Mouse (Mus musculus): ENCODE results near the gene Meis1.

The Meis1 gene

DNA sequence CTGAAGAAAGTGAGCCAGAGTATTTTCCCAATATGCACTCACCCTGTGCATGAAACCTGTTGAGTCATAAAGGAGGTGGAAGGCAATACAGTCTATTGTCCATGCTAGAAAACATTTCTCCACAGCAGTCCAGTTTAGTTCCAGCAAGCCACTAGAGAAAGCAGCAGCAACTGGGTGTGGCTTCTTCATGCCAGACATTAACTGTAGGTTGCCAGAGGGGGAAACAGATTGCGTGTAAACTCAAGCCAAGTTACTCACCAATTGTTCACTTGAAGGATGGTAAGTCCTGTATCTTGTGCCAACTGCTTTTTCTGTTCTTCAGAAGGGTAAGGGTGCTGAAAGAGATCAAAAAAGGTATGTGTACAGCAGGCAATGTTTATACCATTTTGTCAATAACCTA is 113.4 kb downstream of the Meis1 start:
- no peak for DNase-seq (ENCODE audit: low spot score)

DNA sequence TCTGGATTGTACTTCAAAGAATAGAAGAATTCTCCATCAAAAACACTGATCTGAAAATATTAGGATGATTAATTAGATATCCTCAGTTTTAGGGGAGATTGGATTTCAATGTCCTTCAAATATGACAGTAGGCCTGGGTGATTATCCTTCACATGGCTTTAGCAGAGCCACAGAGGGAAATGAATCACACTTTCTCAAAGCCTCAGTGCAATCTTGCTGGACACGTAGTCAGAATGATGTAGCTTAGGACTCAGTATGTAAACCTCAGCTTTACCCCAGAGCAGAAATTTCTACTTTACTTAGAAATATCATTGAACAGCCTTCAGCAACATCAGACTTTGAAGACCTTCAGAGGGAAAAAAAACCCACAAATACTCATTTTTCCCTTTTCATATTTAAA is 113.9 kb downstream of the Meis1 start:
- no peak for DNase-seq (ENCODE audit: low spot score)

DNA sequence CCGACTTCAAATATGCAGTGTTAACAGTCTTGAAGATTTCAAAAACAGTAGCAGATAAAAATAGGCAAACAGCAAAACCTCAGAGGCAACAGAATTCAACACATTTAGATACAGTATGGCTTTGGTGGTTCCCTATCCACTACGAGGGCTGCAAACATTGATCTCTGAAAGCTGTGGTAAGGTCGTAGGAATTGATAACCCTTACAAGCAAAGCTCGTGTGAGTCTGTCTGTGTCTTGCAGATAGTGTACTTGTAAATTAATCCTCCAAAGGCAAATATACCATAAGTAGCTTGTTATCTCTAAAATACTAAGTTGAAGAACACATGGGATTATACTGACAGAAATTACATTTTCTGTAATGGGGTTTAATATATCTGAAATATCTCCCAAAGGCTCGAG is 114.5 kb downstream of the Meis1 start:
- DNase-seq (ENCODE audit: low spot score) = no peak

GRCm38 (mm10) chr11:18900489-18900888 is 118.3 kb downstream of the Meis1 start:
- no peak for DNase-seq (ENCODE audit: low spot score)

DNA sequence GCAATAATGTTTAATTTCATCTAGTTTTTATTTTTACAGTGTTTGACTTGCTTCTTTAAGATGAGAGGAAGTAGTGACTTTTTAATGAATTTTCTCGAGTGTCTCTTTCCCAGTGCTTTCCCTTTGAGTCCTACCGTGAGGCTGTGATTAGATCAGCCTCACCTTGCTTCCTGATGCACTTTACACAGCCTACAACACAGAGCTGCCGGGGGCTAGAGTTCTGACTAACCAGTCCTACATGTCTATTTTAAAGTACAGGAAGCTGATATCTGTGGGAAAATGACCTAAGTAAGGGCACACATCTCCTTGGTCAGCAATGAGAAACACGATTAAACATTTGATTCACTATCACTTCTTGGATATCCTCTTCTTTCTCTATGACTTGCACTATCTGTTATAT is 119.9 kb downstream of the Meis1 start:
- DNase-seq (ENCODE audit: low spot score) = no peak

GRCm38 (mm10) chr11:18897921-18898646 is 120.7 kb downstream of the Meis1 start:
- DNase-seq (ENCODE audit: low spot score) = no peak

DNA sequence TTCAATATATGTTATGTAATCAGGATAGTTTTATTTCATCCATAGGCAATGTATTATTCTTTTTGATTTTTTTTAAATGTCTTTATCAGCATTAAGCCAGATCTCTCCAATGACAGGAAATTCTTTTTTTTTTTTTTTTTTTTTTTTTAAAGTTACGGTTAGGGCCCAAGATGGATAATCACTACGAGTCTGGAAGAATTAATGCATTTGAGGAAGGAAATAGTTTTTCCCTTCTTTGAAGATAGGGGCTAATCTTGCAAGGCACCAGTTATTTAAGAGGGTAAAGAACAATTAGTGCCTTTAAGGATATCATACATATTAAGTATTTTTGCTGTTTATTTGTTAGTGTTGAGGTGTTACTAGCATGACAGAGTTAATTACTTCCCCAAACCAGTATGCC is 121.5 kb downstream of the Meis1 start:
- DNase-seq (ENCODE audit: low spot score) = no peak

GRCm38 (mm10) chr11:18892470-18892869 is 126.3 kb downstream of the Meis1 start:
- peak; percentile 51 for DNase-seq (ENCODE audit: low spot score)

GRCm38 (mm10) chr11:18889139-18889538 is 129.6 kb downstream of the Meis1 start:
- DNase-seq (ENCODE audit: low spot score) = no peak

DNA sequence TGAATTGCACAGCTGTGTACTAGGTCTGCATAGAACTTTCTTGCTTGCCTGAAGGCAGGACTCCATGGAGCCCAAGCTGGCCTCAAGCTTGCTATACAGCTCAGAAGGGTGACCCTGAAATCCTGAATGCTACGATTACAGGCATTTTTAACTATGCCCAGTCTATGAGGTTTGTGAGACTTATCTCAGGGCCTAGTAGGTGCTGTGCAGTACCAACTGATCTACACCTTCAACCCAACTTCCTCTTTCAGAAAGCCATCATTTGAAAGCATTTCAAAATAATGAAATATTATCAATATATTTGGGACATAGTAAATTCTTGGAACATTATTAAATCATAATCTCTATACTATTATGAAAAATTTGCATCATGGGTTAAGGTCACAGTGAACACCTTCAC is 130.1 kb downstream of the Meis1 start:
- no peak for DNase-seq (ENCODE audit: low spot score)

DNA sequence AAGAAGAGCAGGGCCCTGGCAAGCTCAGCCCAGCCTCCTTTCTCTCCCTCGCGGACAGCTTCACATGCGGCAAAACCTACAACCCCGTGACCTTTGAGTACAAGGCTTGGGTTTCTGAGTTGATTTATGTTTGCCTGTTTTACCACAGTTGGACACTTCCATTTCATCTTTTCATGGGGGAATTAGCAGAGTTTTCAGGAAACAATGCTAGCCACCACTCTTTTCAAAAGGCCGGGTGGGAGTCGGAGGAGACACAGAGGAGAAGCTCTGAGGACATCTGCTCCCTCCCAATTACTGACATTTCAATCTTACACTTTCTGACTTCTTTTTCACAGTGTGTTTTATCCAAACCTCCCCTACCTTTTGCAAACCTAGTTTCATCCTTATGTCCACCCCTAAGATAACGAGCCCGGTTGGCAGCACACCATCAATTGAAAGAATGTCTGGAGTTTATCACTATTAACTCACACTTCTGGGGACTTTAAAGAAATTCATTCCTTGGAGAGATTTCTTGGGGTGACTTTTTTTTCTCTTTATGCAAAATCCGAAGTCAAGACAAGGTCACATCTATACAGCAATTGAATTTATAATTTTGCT is 133.0 kb downstream of the Meis1 start:
- no peak for DNase-seq (ENCODE audit: low spot score)

DNA sequence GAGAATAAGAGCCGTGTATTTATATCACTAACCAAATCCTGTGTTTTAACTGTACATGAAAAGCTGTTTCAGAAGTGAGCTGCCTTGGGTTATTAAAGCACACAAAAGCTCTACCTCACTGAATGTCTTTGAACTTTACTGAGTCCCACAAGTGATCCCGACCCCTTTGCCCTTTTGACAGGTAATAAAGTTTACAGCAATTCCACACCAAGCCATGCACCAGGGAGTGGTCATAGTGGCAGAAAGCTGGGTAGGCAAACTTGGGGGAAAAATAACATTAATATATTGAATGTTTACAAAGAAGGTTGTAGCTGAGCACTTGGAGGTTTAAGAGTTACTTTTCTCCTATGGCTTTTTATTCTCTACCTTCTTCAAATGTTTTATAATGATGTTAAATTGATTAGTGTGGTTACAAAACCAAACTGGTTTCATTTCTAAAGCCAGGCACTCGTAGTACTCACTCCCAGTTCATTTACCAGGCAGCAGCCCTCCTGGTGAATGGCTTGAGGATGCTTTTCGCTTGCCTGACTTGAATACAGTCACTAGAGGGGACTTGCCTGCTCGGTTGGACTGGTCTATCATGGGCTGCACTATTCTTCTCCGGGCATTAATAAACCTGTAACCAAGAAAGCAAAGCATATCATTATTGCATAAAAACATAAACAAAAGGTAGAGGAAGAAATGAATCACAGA is 133.6 kb downstream of the Meis1 start:
- DNase-seq (ENCODE audit: low spot score) = no peak

DNA sequence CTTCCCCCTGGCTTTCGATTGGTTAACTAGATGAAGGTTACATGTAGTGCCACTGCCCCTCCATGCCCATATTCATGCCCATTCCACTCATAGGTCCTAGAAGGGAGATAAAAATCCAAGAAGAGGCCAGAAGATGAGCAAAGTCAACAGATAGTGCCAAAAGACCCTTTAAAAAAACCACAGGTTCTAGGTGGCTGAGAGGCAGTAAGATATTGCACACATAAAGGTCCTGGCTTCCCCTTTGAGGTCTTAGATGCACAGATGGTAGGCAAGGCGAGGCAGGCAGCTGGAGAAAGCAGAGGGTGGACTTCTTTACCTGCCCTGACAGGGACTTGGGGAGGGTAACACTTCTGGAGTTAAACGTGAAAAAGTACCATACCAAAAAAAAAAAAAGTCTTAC is 134.8 kb downstream of the Meis1 start:
- no peak for DNase-seq (ENCODE audit: low spot score)

DNA sequence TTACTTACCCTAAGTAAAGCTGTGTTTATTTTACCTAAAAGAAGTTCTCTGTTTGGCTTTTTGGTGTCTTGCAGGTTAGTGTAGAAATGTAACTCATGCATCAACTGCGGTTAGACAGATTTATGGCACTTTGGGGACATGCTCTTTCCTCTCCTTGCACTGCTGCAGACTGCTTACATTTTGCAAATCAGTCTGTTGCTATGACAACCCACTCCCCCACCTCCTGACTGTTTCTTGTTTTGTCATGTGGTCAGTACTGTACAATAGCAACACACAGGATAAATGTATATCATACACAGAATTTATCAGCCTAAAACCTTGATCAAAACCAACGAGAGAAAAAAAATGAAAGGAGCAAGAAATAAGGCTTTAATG is 135.3 kb downstream of the Meis1 start:
- DNase-seq (ENCODE audit: low spot score) = no peak

GRCm38 (mm10) chr11:18882747-18883506 is 135.9 kb downstream of the Meis1 start:
- DNase-seq (ENCODE audit: low spot score) = no peak

DNA sequence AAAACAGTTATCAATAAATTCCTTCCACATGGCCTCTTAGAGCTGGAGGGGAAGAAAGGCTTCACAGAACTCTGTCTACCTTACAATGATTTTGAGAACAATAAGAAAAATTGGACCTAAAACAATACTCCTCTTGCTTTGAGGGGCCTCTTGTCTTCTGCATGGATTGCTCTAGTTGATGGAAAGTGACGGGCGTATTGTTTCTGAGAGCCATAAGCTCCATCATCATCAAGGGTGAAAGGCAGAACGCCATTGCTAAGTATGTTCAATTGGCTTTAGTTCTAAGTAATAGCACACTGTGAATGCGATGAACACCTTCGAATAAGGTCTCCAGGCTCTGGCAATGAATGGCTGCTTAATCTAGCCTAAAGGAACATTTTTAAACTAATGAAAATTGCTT is 136.5 kb downstream of the Meis1 start:
- DNase-seq (ENCODE audit: low spot score) = no peak

GRCm38 (mm10) chr11:18880806-18881205 is 138.0 kb downstream of the Meis1 start:
- no peak for DNase-seq (ENCODE audit: low spot score)

DNA sequence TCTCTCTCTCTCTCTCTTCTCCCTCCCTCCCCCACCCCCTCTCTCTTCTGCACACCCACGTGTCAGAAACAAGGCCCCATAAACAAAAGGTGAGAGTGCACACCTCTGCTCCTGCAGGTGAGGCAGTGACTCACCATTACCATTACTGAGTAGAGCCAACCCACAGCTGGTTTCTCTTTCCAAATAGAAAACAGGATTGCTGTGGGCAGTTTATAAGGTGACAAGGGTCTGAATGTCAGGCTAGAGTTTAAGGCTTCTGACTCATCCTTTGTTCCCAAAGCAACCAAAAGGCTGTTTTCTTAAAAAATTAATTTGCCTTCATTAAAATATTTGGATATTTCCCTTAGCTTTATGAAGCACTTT is 139.3 kb downstream of the Meis1 start:
- no peak for DNase-seq (ENCODE audit: low spot score)

- DNase-seq (ENCODE audit: low spot score) = no peak
Observed at GRCm38 (mm10) chr11:18878748-18879455, 139.9 kb downstream of the Meis1 start.

DNA sequence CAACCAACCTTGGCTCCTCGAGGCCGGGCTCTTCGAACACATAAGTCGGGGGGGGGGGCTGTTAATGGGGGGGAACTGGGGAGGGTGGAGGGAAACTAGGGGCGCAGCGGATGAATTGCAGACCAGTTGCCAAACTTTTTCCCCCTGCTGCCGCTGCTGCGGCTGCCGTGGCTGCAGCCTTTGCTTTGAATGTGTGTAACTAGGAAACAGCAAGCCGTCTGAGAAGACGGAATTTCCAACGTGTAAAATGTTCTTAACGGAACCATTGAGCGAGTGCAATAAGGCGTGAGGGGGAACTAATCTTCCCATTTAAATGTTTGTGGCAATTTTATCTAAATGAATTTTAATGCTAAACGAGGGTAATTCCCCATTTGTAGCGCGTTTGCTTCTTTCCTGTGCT is 140.8 kb downstream of the Meis1 start:
- no peak for DNase-seq (ENCODE audit: low spot score)

GRCm38 (mm10) chr11:18877626-18878011 is 141.2 kb downstream of the Meis1 start:
- peak; percentile 53 for DNase-seq (ENCODE audit: low spot score)

Measured in lung, postnatal 25 days (tissue).